Mouse (Mus musculus): ENCODE measurements around the gene Mixl1.

GRCm38 (mm10) chr1:180719951-180720689, 23.3 kb upstream of the Mixl1 start:
- TF ChIP-seq CTCF (IDR thresholded peaks at IDR 0.05; ENCODE audit: extremely low read depth, insufficient read depth, insufficient read length, insufficient replicate concordance): peak; percentile 94; the same call in 1 of the 2 replicates
- no peak for TF ChIP-seq POLR2A (IDR thresholded peaks at IDR 0.05; ENCODE audit: low read depth, low read length)

Measured in spleen, adult 2 months (tissue).